Mouse (Mus musculus): ENCODE results near the gene Fam213b. TPM values are rescaled to one million over a fixed set of nuclear protein-coding genes. Genes with fewer than 3 reads are reported as not detected.
A peak's percentile ranks its signal among the peaks of the same experiment; 100 is the strongest.

The Fam213b gene
- polyA plus RNA-seq, 2 experiments = 5.8 to 9.3 TPM

DNA sequence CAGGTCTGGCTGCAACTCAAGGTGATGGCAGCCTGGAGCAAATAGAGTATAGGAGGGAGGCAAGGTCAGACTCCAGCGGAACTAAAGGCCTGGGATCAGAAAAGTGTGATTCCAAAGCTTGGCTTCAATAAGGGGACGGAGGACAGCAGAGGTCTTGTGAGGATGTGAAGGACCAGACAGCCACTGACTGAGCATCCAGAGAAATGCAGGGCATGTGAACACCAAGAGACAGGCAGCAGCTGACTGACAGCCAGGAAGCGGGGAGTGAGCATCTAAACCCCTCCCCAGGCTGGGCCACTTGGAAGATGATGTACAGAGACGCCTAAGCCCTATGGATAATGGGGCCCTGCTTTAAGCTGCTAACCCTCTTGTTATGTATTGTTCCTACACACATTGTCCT lies 28.2 kb downstream of the Fam213b start:
- H3K4me1 ChIP-seq (replicated peaks; ENCODE audit: control insufficient read depth in 2 of 2, insufficient read depth in 2 of 2, low read length in 1 of 2) = no peaks in the 10 kb centered on the region
- H3K9ac ChIP-seq (replicated peaks) = no peak overlapping the region
- H3K9me3 ChIP-seq (ENCODE audit: control insufficient read depth, low read length) = no peaks in the 10 kb centered on the region
- 58% methylated on average over 4 of the region's 4 CpGs for WGBS (ENCODE audit: insufficient replicate concordance)
- ATAC-seq (ENCODE audit: insufficient read depth) (no peak), DNase-seq (ENCODE audit: low read depth in 3 of 3, low spot score in 3 of 3) (no peak)
- no peaks in the 10 kb centered on the region for H3K27me3 ChIP-seq (ENCODE audit: control insufficient read depth, insufficient read depth, low read length)
- TF ChIP-seq EP300 (IDR thresholded peaks at IDR 0.05; ENCODE audit: low read depth) = no peak
- TF ChIP-seq CTCF (IDR thresholded peaks at IDR 0.05; ENCODE audit: low read depth) = no peak
- no peak overlapping the region for H3K4me3 ChIP-seq (ENCODE audit: insufficient read depth in 1 of 2, low read depth in 2 of 2, low read length in 2 of 2)
- no peak overlapping the region for H3K4me2 ChIP-seq (ENCODE audit: low read depth)
- H3K27ac ChIP-seq = no peak overlapping the region
- no peaks in the 10 kb centered on the region for H3K36me3 ChIP-seq (replicated peaks; ENCODE audit: control insufficient read depth, insufficient read depth, low read depth)

DNA sequence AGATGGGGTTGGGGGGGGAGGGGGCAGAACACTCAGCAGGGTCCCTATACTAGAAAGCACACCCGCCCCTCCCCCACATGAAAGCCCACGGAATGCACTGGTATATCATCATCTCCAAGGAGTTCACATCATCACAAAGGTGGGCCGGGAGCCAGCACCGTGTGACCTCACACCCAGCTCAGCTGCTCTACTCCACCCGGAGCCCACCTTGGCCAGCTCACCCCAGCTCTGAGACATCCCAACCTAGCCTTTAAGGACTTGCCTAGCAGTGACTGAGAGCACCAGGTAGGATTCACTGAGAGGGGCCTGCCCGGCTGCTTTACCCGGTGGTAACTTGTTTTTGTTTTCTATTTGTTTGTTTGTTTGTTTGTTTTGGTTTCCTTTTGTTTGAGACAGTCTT lies 29.5 kb downstream of the Fam213b start, which contains the start of gene Mmel1:
Mmel1 (plus strand) TSS at position 146 of the 400 bp plus-strand sequence.
- H3K4me2 ChIP-seq (ENCODE audit: low read depth) = no peak within 1 kb of the TSS
- H3K4me3 ChIP-seq (ENCODE audit: insufficient read depth in 1 of 2, low read depth in 2 of 2, low read length in 2 of 2) = no peak within 1 kb of the TSS
- H3K4me1 ChIP-seq (replicated peaks; ENCODE audit: control insufficient read depth in 2 of 2, insufficient read depth in 2 of 2, low read length in 1 of 2) = no peaks in the 10 kb centered on the region
- TF ChIP-seq EP300 (IDR thresholded peaks at IDR 0.05; ENCODE audit: low read depth) = no peak
- no peak for TF ChIP-seq CTCF (IDR thresholded peaks at IDR 0.05; ENCODE audit: low read depth)
- WGBS (ENCODE audit: insufficient replicate concordance) = 58% methylated on average over 7 of the region's 7 CpGs
- no peaks in the 10 kb centered on the region for H3K36me3 ChIP-seq (replicated peaks; ENCODE audit: control insufficient read depth, insufficient read depth, low read depth)
- no peak within 1 kb of the TSS for H3K9ac ChIP-seq (replicated peaks)
- H3K27me3 ChIP-seq (ENCODE audit: control insufficient read depth, insufficient read depth, low read length) = no peaks in the 10 kb centered on the region
- H3K9me3 ChIP-seq (ENCODE audit: control insufficient read depth, low read length) = no peaks in the 10 kb centered on the region
- no peak for ATAC-seq (ENCODE audit: insufficient read depth)
- DNase-seq (ENCODE audit: low read depth in 3 of 3, low spot score in 3 of 3) = no peak
- no peak within 1 kb of the TSS for H3K27ac ChIP-seq

DNA sequence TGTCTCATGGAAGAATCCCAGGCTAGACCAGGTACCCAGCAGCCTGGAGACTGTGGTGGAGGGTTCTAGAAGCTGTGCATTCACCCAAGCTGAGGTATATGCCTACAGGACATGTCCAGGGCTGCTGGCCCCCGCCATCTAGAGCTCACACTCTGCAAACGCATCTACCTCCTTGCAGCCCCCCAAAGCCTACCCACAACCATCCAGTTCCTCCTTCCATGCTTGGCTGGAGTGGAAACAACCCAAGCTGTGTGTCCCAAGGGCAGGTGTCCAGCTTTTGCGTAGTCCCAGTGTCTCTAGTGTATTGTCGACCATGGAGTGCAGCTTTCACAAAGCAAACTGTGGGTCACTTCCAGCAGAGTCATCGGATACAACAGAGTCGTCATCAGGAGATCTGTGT lies 31.7 kb downstream of the Fam213b start:
- no peak for ATAC-seq (ENCODE audit: insufficient read depth)
- no peaks in the 10 kb centered on the region for H3K27me3 ChIP-seq (ENCODE audit: control insufficient read depth, insufficient read depth, low read length)

DNA sequence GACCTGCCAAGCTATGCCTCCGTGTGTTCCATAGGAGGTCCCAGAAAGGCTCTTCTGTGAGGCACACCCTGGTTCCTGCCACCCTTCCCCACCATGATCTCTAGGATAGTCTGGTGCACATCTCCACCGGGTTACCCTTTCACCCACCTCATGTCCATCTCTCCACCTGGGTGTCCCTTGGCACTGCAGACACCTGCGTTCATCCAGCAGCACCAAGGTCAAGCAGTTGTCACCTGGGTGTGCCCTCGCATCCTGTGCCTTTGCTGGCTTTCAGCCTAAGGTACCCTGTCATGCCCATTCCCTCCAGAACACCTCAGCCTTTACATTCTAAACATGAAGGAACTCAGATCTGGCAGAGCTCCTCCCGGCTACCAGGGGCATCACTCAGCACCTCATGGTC lies 32.5 kb downstream of the Fam213b start:
- Histone ChIP-seq H3K9ac (replicated peaks) (no peak overlapping the region), H3K4me1 (replicated peaks; ENCODE audit: control insufficient read depth in 2 of 2, insufficient read depth in 2 of 2, low read length in 1 of 2) (no peaks in the 10 kb centered on the region; a peak in 1 of 4 replicates), H3K4me2 (ENCODE audit: low read depth) (no peak overlapping the region), H3K27me3 (ENCODE audit: control insufficient read depth, insufficient read depth, low read length) (no peaks in the 10 kb centered on the region), H3K27ac (no peak overlapping the region), H3K4me3 (ENCODE audit: insufficient read depth in 1 of 2, low read depth in 2 of 2, low read length in 2 of 2) (no peak overlapping the region), H3K36me3 (replicated peaks; ENCODE audit: control insufficient read depth, insufficient read depth, low read depth) (no peaks in the 10 kb centered on the region), H3K9me3 (ENCODE audit: control insufficient read depth, low read length) (no peaks in the 10 kb centered on the region)
- WGBS (ENCODE audit: insufficient replicate concordance) = 69% methylated on average over 5 of the region's 5 CpGs
- DNase-seq (ENCODE audit: low read depth in 3 of 3, low spot score in 3 of 3) (no peak), ATAC-seq (ENCODE audit: insufficient read depth) (no peak)
- TF ChIP-seq CTCF (IDR thresholded peaks at IDR 0.05; ENCODE audit: low read depth) (no peak), EP300 (IDR thresholded peaks at IDR 0.05; ENCODE audit: low read depth) (no peak)

More for the DNA sequence above, 31.7 kb downstream of the Fam213b start:
- H3K27ac ChIP-seq = no peak overlapping the region
- 60% methylated on average over 6 of the region's 6 CpGs for WGBS (ENCODE audit: insufficient replicate concordance)
- H3K4me3 ChIP-seq (ENCODE audit: insufficient read depth in 1 of 2, low read depth in 2 of 2, low read length in 2 of 2) = no peak overlapping the region
- H3K9ac ChIP-seq (replicated peaks) = no peak overlapping the region
- H3K9me3 ChIP-seq (ENCODE audit: control insufficient read depth, low read length) = no peaks in the 10 kb centered on the region
- no peaks in the 10 kb centered on the region; a peak in 1 of 4 replicates for H3K4me1 ChIP-seq (replicated peaks; ENCODE audit: control insufficient read depth in 2 of 2, insufficient read depth in 2 of 2, low read length in 1 of 2)
- TF ChIP-seq EP300 (IDR thresholded peaks at IDR 0.05; ENCODE audit: low read depth) (no peak), CTCF (IDR thresholded peaks at IDR 0.05; ENCODE audit: low read depth) (no peak)
- H3K36me3 ChIP-seq (replicated peaks; ENCODE audit: control insufficient read depth, insufficient read depth, low read depth) = no peaks in the 10 kb centered on the region
- DNase-seq (ENCODE audit: low read depth in 3 of 3, low spot score in 3 of 3) = no peak
- no peak overlapping the region for H3K4me2 ChIP-seq (ENCODE audit: low read depth)

DNA sequence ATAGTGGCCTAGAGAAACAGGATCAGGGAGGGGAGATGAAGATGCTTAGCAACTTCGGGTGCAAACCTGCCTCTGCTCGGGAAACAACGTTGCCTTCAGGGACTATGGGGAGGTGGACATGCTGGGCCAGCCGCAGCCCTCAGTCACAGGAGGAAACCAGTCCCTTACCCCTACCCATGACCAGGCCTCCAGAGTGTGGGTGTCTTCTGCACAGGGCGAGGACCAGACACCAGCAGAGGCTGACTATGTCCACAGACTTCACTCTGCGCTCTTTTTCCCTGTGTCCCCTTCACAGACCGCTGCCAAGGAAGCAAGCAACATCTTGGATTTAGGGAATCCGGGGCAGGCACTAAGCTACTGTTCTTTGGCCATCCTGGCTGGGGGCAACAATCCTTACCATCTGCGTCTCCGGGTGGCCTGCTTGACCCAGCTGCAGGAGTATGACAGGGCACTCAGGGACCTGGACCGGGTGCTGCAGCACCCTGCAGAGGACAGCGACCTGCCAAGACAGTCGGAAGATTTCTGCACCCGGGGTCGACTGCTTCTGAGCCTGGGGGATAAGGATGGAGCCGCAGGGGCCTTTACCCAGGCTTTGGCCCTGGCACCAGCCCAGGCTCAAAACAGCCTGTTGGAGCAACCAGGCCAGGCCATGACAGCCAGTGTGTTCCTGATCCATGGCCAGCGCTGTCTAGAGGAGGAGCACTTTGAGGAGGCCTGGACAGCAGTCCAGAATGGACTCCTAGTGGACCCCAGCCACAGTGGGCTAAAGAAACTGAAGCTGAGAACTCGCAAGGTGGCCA lies 33.8 kb downstream of the Fam213b start:
- no peaks in the 10 kb centered on the region for H3K27me3 ChIP-seq (ENCODE audit: control insufficient read depth, insufficient read depth, low read length)
- no peak for ATAC-seq (ENCODE audit: insufficient read depth)
- H3K27ac ChIP-seq = no peak overlapping the region
- no peak overlapping the region for H3K4me3 ChIP-seq (ENCODE audit: insufficient read depth in 1 of 2, low read depth in 2 of 2, low read length in 2 of 2)
- no peaks in the 10 kb centered on the region for H3K36me3 ChIP-seq (replicated peaks; ENCODE audit: control insufficient read depth, insufficient read depth, low read depth)
- H3K4me1 ChIP-seq (replicated peaks; ENCODE audit: control insufficient read depth in 2 of 2, insufficient read depth in 2 of 2, low read length in 1 of 2) = no peaks in the 10 kb centered on the region; a peak in 1 of 4 replicates
- no peak for DNase-seq (ENCODE audit: low read depth in 3 of 3, low spot score in 3 of 3)
- WGBS (ENCODE audit: insufficient replicate concordance) = 75% methylated on average over 18 of the region's 18 CpGs
- no peaks in the 10 kb centered on the region for H3K9me3 ChIP-seq (ENCODE audit: control insufficient read depth, low read length)
- H3K4me2 ChIP-seq (ENCODE audit: low read depth) = peak overlapping the region; percentile 68
- TF ChIP-seq EP300 (IDR thresholded peaks at IDR 0.05; ENCODE audit: low read depth) (no peak), CTCF (IDR thresholded peaks at IDR 0.05; ENCODE audit: low read depth) (no peak)
- no peak overlapping the region; the same call in 1 of the 2 replicates for H3K9ac ChIP-seq (replicated peaks)

Data from liver, embryonic 14.5 days (tissue).